Comparison of ENCODE assay signal across 8 mouse cellular contexts in genomic region chr3:58690619-58691373, GRCm38 (mm10). TPM values are rescaled to one million over a fixed set of nuclear protein-coding genes. Genes with fewer than 3 reads are reported as not detected.
DNase-seq lines count a peak whose midpoint lies in the region; ATAC-seq lines count a peak whose summit lies in the region.

No protein-coding gene starts in this region.

- no peaks in the 10 kb centered on the region for H3K36me3 ChIP-seq in heart, embryonic 14.5 days (ENCODE audit: control insufficient read depth, insufficient read depth, low read length)
- 0 out of 2 replicates have a peak, but pooled peaks cover 3% of the 10 kb centered on the region for H3K36me3 ChIP-seq in liver, embryonic 12.5 days
- no peaks in the 10 kb centered on the region for H3K36me3 ChIP-seq in splenic B cell, adult 2 months (ENCODE audit: control insufficient read depth, insufficient read depth, low read length, poor library complexity, severe bottlenecking)

- H3K27ac ChIP-seq in brown adipose tissue, adult 24 weeks (replicated peaks; ENCODE audit: low read depth, low read length) = peak overlapping the region; percentile 62
- H3K27ac ChIP-seq in heart, embryonic 14.5 days (replicated peaks in 1 of 2; ENCODE audit: control insufficient read depth in 1 of 2, insufficient read depth in 1 of 2, low read depth in 2 of 2, low read length in 2 of 2) = peak overlapping the region; percentile 89 to 93
- H3K27ac ChIP-seq in liver, embryonic 12.5 days = peak overlapping the region; percentile 72; the same call in 1 of the 2 replicates

- peak; percentile 51 for ATAC-seq in CD4-positive, CD25-positive, alpha-beta regulatory T cell, adult 4 months
- peak; percentile 46 for ATAC-seq in erythroid progenitor cell, adult 5-6 weeks (replicated peaks; ENCODE audit: low FRiP score, poor library complexity, severe bottlenecking)
- ATAC-seq in heart, embryonic 14.5 days (ENCODE audit: insufficient number of reproducible peaks, insufficient read depth, low FRiP score, low read depth) = peak; percentile 32
- peak; percentile 16; the same call in 1 of the 2 replicates for ATAC-seq in liver, embryonic 12.5 days

- H3K9ac ChIP-seq in heart, embryonic 14.5 days (ENCODE audit: low read length) = peak overlapping the region; percentile 93
- H3K9ac ChIP-seq in liver, embryonic 12.5 days = peak overlapping the region; percentile 82

- no peaks in the 10 kb centered on the region for H3K9me3 ChIP-seq in heart, embryonic 14.5 days (ENCODE audit: control insufficient read depth, low read length)
- H3K9me3 ChIP-seq in liver, embryonic 12.5 days (replicated peaks) = no peaks in the 10 kb centered on the region

- no peaks in the 10 kb centered on the region for H3K27me3 ChIP-seq in heart, embryonic 14.5 days (ENCODE audit: control insufficient read depth, insufficient read depth, low read length)
- peaks cover 41% of the 10 kb centered on the region for H3K27me3 ChIP-seq in liver, embryonic 12.5 days (replicated peaks)
- H3K27me3 ChIP-seq in splenic B cell, adult 2 months (ENCODE audit: control insufficient read depth, insufficient read depth, low read length, poor library complexity, severe bottlenecking) = no peaks in the 10 kb centered on the region

- peaks cover 2% of the 10 kb centered on the region for H3K4me1 ChIP-seq in brown adipose tissue, adult 24 weeks (ENCODE audit: control insufficient read depth, insufficient read depth, insufficient read length, low read length)
- H3K4me1 ChIP-seq in heart, embryonic 14.5 days (ENCODE audit: control insufficient read depth in 2 of 2, insufficient read depth in 2 of 2, low read length in 2 of 2) = peaks cover 4 to 17% of the 10 kb centered on the region in 2 experiments
- H3K4me1 ChIP-seq in liver, embryonic 12.5 days = peaks cover 26% of the 10 kb centered on the region

- H3K4me3 ChIP-seq in brown adipose tissue, adult 24 weeks (ENCODE audit: insufficient read depth, low read depth, low read length) = peak overlapping the region; percentile 78
- peak overlapping the region; percentile 87 for H3K4me3 ChIP-seq in heart, embryonic 14.5 days (ENCODE audit: control insufficient read depth in 1 of 2, insufficient read depth in 1 of 2, low read depth in 1 of 2, low read length in 2 of 2)
- peak overlapping the region; percentile 75 for H3K4me3 ChIP-seq in liver, embryonic 12.5 days

- peak; percentile 77 for DNase-seq in kidney, postnatal 10 days
- DNase-seq in naive thymus-derived CD4-positive, alpha-beta T cell, adult 2 months (ENCODE audit: low read depth) = peak; percentile 80
- peak; percentile 74 for DNase-seq in splenic B cell, adult 2 months (ENCODE audit: low read depth, low spot score)

- under 1% methylated on average over 24 of the region's 24 CpGs for WGBS in heart, embryonic 14.5 days
- under 1% methylated on average over 24 of the region's 24 CpGs for WGBS in liver, embryonic 12.5 days (ENCODE audit: insufficient replicate concordance)

- peak overlapping the region; percentile 89 for H3K4me2 ChIP-seq in heart, embryonic 14.5 days (ENCODE audit: low read length)
- peak overlapping the region; percentile 97 for H3K4me2 ChIP-seq in liver, embryonic 12.5 days

RNA-seq across cellular contexts. Expression of gene Siah2, which starts 1.4 kb away (rescaled TPM):
- polyA plus RNA-seq in CD4-positive, CD25-positive, alpha-beta regulatory T cell, adult 4 months (2017; shearing (Covaris generic)) = 1 to 10 TPM; 2.8 to 3.0 TPM
- 3.3 and 5.4 TPM in 2 replicates for polyA plus RNA-seq in brown adipose tissue, adult 24 weeks (2012; ENCODE audit: insufficient read depth, insufficient read length, missing spikeins)
- 2.1 and 7.6 TPM in 2 replicates for total RNA-seq in erythroid progenitor cell, adult 5-6 weeks (2015; ENCODE audit: low replicate concordance)
- total RNA-seq in erythroid progenitor cell, adult 5-6 weeks (2017; ENCODE audit: low replicate concordance) = 1.0 and 1.2 TPM in 2 replicates
- polyA plus RNA-seq in heart, embryonic 14.5 days (2014; fragmentation: Nextera tagmentation; extraction: Ambion mirVana) = 8.0 and 8.4 TPM in 2 replicates
- polyA plus RNA-seq in liver, embryonic 12.5 days (2016; fragmentation: Nextera tagmentation; extraction: Ambion mirVana) = 5.6 TPM in 2 replicates

RNA-seq across cellular contexts. Expression of gene Erich6, which starts 53.8 kb away (rescaled TPM):
- not detected for polyA plus RNA-seq in CD4-positive, CD25-positive, alpha-beta regulatory T cell, adult 4 months (2017; shearing (Covaris generic))
- polyA plus RNA-seq in brown adipose tissue, adult 24 weeks (2012; ENCODE audit: insufficient read depth, insufficient read length, missing spikeins) = not detected in 2 replicates
- total RNA-seq in erythroid progenitor cell, adult 5-6 weeks (2015; ENCODE audit: low replicate concordance) = not detected in 2 replicates
- total RNA-seq in erythroid progenitor cell, adult 5-6 weeks (2017; ENCODE audit: low replicate concordance) = not detected in 2 replicates
- polyA plus RNA-seq in heart, embryonic 14.5 days (2014; fragmentation: Nextera tagmentation; extraction: Ambion mirVana) = 0.20 TPM in 1 of 2 replicates, not detected in the other
- not detected in 2 replicates for polyA plus RNA-seq in liver, embryonic 12.5 days (2016; fragmentation: Nextera tagmentation; extraction: Ambion mirVana)

Comparison
In these comparisons a context has a peak if more than half of its experiments do, and no peak if none do; other contexts are left out.
1. Peak in every context shown above with its lines: DNase-seq, ATAC-seq, H3K4me3 ChIP-seq and H3K27ac ChIP-seq.